Mouse (Mus musculus) embryonic facial prominence, embryonic 10.5 days (tissue): ENCODE measurements around the gene Prnp. TPM values are rescaled to one million over a fixed set of nuclear protein-coding genes. Genes with fewer than 3 reads are reported as not detected.

Experiments
- DNase-seq: peaks from one replicate; pipeline ENCODE4 v3.0.0-alpha.2; 2017; ENCODE audit warnings: low spot score
- H3K27ac ChIP-seq: fragments of 300-500 bp; sonication (generic); replicated peaks from 2 replicates; pipeline ENCODE4 v1.5.1; 2016; ENCODE audit warnings: mild to moderate bottlenecking
- H3K27me3 ChIP-seq: fragments of 300-500 bp; sonication (generic); replicated peaks from 2 replicates; pipeline ENCODE4 v1.6.1; 2016; ENCODE audit warnings: low read depth, mild to moderate bottlenecking; ENCODE audit not compliant: poor library complexity, severe bottlenecking
- H3K36me3 ChIP-seq: fragments of 300-500 bp; sonication (generic); replicated peaks from 2 replicates; pipeline ENCODE4 v1.6.1; 2016; ENCODE audit warnings: mild to moderate bottlenecking, moderate library complexity
- H3K4me1 ChIP-seq: fragments of 300-500 bp; sonication (generic); 2 replicates; pipeline ENCODE4 v1.6.1; 2016
- H3K4me3 ChIP-seq: fragments of 300-500 bp; sonication (generic); 2 replicates; pipeline ENCODE4 v1.5.1; 2016; ENCODE audit warnings: mild to moderate bottlenecking, moderate library complexity
- H3K9me3 ChIP-seq: fragments of 300-500 bp; sonication (generic); 2 replicates; pipeline ENCODE4 v1.6.1; 2016; ENCODE audit warnings: mild to moderate bottlenecking
- WGBS: fragments of 180-500 bp; shearing (Covaris S2); methylation state at CpG from one replicate; pipeline ENCODE4 v1.1.7; 2016; 5-methylcytosine and 5-hydroxymethylcytosine counted together
- polyA plus RNA-seq: library from polyadenylated mRNA; unstranded; fragments of >200 nt; fragmentation: Nextera tagmentation; extraction: Ambion mirVana; gene quantifications from 2 replicates; pipeline ENCODE4 v1.2.1, GENCODE M21; 2016

Gene Prnp
- polyA plus RNA-seq, 1 experiment from 2014 or later, result 21.7 TPM

DNA sequence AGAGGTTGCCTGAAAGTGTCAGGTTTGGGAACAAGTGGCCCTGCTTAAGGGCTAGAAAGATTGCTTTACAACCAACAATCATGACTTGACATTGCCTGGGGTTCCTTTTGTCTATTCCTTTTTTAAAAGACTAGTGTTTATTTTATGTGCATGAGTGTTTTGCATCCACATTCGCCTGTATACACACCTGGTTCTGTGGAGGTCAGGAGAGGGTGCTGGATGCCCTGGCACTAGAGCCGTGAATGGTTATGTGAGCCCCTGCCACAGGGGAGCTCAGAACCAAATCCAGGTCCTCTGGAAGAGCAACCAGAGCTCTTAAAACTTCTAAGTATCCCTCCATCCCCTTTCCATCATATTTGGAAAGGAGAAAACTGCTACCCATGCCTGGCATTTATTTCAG is 1.1 kb downstream of the Prnp start:
- WGBS, result 61% methylated on average over 2 of the region's 2 CpGs
- Histone ChIP-seq H3K27me3 (peaks cover 24% of the 10 kb centered on the region), H3K4me3 (peak overlapping the region; percentile 80), H3K9me3 (no peaks in the 10 kb centered on the region), H3K36me3 (no peaks in the 10 kb centered on the region), H3K27ac (no peak overlapping the region), H3K4me1 (peaks cover 19% of the 10 kb centered on the region)
- no peak for DNase-seq

DNA sequence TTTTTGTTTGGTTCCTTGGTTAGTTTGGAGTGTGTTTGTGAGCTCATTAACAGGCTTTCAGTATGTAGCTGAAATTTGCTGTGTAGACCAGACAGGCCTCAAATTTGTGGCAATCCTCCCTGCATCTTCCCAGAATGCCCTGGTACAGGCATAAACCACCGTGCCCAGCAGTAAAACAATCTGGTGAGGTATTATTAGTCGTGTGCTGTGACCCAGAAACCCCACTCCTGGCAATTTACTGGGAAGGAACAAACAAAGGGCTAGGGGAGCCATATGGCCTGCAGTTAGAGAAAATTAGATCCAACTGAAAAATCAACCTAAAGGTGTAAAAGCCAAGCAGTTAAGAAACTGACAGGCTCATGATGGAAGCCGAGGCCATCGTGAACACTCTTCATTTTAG is 1.6 kb downstream of the Prnp start:
- no peak for DNase-seq
- no peak overlapping the region for H3K27ac ChIP-seq
- no peaks in the 10 kb centered on the region for H3K9me3 ChIP-seq
- no peaks in the 10 kb centered on the region for H3K36me3 ChIP-seq
- H3K4me3 ChIP-seq, result no peak overlapping the region; the same call in 1 of the 2 replicates
- WGBS, result 38% methylated on average over 4 of the region's 4 CpGs
- H3K4me1 ChIP-seq, result peaks cover 19% of the 10 kb centered on the region
- peaks cover 24% of the 10 kb centered on the region for H3K27me3 ChIP-seq

DNA sequence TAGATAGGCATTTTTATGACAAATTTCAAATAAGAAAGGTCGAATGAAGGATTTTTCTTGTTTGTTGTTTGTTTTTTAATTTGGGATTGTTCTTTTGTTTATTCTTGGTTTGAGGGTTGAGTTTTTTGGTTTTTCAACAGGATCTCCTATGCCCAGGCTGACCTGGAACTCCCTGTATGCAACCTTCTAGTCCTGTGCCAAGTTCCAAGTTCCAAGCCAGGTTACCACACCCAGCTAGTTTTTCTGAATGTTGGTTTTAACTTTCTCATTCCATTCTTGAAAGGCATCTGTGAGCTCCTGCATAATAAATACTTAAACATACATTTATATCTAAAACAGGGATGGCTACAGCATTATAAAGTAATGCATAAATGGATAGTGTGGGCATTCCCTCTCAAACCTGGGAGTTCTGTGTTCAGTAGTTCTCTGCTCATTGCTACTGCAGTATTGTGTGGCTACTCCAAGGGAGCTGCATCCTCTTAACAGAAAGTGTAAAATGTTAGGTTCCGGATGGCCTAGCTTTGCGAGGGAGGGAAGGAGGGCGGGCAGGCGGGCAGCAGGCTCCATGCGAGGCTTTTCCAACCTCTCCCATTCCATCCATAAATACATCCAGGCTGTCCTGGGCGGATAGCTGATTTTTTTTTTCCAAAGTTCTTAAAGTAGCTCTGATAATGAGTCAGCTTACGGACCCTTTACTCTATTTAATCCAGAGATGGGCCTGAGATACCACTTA is 3.0 kb downstream of the Prnp start:
- Histone ChIP-seq H3K27ac (no peak overlapping the region), H3K36me3 (peaks cover 3% of the 10 kb centered on the region; the same call in 1 of the 2 replicates), H3K4me1 (peaks cover 19% of the 10 kb centered on the region), H3K4me3 (no peak overlapping the region), H3K9me3 (no peaks in the 10 kb centered on the region), H3K27me3 (peaks cover 24% of the 10 kb centered on the region)
- WGBS, result 86% methylated on average over 8 of the region's 8 CpGs
- no peak for DNase-seq

DNA sequence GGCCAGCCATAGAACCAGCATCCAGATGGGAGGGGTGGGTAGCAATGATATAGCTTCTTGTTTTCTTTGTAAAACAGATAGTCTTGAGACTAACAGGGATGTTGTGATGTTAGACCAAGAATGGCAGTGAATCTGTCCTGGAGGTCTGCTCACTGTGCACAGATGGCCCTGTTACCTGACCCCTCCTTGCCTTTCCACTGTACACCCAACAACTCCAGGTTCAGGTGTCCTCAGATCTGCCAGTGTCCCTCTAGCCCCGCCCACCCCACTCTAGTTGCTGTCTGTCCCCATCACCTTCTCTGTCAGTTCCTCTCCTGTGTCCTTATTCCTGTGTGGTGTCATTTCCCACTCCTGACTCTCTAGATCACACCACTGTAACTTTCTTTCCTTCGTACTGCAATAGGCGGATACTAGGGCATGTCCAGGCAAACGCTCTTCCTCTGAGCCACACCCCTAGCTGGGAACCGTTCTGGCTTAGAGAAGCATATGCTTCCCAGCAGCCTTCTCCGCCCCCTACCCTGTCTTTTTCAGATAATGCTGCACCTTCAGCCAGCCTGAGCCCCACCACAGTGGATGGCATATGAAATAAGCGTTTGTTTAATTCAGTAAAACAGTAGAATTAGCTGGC is 22.7 kb downstream of the Prnp start:
- Histone ChIP-seq H3K36me3 (peaks cover 14% of the 10 kb centered on the region), H3K4me3 (no peak overlapping the region), H3K9me3 (no peaks in the 10 kb centered on the region), H3K4me1 (peaks cover 14% of the 10 kb centered on the region; the same call in 1 of the 2 replicates), H3K27ac (no peak overlapping the region), H3K27me3 (no peaks in the 10 kb centered on the region)
- DNase-seq, result no peak
- WGBS, result 72% methylated on average over 7 of the region's 7 CpGs

DNA sequence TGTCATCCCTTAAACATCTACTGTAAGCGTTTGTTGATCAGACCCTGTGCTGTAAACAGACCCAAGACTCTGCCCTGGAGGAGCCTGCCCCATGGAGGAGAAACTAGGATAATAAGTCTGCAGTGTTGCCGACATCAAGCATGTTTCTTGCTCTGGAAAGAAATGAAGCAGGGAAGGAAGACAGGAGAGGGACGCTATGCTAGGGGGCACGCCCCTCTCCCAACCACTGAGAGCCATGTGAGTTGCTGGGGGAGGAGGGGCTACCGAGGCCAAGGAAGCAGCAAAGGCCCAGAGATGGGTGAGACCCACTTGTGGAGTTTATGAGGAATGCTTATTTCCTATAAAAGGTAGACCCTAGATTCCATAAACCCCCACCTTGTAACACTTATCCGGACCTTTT is 23.3 kb downstream of the Prnp start:
- Histone ChIP-seq H3K27me3 (no peaks in the 10 kb centered on the region), H3K36me3 (peaks cover 14% of the 10 kb centered on the region), H3K27ac (no peak overlapping the region), H3K4me3 (no peak overlapping the region), H3K9me3 (no peaks in the 10 kb centered on the region), H3K4me1 (peaks cover 14% of the 10 kb centered on the region; the same call in 1 of the 2 replicates)
- no peak for DNase-seq
- WGBS, result 37% methylated on average over 6 of the region's 6 CpGs

DNA sequence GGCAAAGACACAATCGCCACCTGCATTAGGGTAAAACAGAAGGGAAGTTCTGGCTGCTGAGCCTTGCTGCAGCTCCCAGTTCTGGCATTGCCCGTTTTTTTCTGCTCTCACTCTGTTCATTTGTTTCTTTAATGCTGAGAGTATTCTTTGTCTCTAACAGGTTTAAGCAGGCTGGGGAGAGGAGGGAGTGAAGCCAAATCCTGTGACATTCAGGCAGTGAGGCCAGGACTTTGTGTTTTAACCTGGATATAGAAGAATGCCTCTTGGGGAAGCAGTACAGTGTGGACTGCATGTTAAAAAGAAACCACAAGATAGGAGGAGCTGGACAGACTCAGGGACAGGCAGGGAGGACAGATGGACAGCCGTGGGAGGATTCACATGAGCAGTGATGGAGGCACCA is 23.9 kb downstream of the Prnp start:
- Histone ChIP-seq H3K4me1 (peaks cover 14% of the 10 kb centered on the region; the same call in 1 of the 2 replicates), H3K36me3 (peaks cover 14% of the 10 kb centered on the region), H3K9me3 (no peaks in the 10 kb centered on the region), H3K27ac (0 out of 2 replicates have a peak overlapping the region, but pooled peaks have one; percentile 5), H3K27me3 (no peaks in the 10 kb centered on the region), H3K4me3 (no peak overlapping the region)
- DNase-seq, result no peak
- WGBS, result 51% methylated on average over 3 of the region's 3 CpGs

DNA sequence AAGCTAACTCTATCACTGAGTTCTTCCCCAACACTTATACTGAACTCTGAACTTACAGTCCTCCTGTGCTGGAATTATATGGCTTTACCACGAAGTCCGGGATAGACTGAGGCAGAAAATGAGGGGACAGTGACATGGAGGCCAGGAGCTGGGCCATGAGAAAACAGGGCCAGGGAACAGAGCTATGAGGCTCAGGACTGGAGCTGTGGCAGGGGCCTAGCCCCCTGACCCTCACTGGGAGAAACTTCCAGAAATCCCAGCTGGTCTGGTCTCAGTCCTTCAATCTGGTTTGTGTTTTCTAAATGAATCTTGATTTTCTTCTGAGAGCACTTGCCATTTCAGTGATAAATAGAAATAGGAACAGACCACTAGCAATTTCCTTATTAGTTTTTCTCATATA is 24.5 kb downstream of the Prnp start:
- WGBS, result 89% methylated on average over 2 of the region's 2 CpGs

DNA sequence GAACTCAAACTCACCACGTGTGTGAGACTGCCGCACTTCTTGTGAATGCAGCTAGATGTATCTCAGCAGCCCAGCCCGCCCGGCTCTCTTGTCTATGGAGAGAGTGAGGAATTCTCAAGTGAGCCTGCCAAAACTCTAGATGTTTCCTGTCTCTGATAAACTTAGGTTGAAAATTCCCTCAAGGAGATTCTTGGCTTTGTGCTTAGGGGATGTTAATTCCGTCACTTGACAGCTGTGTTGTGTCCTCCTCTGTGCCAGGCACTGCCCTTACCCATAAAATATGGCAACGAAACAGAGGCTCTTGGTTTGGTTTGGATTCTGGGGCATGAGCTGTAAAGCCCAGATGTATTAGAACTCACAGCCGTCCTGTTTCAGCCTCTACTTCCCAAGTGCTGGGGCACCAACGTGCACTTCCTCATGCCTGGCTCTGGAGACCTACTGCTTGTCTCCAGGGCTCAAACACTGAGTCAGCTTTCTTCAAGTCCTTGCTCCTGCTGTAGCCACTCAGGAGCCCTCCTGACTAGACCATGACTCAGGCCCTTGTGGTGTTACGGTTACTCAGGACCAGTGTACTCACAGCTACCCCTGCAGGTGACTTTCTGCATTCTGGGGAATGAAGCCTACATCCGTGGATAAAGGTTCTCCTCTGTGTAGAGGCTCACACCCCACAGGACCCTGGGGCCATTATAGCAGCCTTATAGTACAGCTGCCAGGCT is 25.8 kb downstream of the Prnp start:
- Histone ChIP-seq H3K4me3 (no peak overlapping the region), H3K27ac (no peak overlapping the region), H3K27me3 (no peaks in the 10 kb centered on the region), H3K4me1 (peaks cover 14% of the 10 kb centered on the region; the same call in 1 of the 2 replicates), H3K9me3 (no peaks in the 10 kb centered on the region), H3K36me3 (peaks cover 14% of the 10 kb centered on the region)
- 81% methylated on average over 10 of the region's 10 CpGs for WGBS
- DNase-seq, result no peak

More for the DNA sequence above, 24.5 kb downstream of the Prnp start:
- no peaks in the 10 kb centered on the region for H3K27me3 ChIP-seq
- DNase-seq, result no peak
- H3K4me3 ChIP-seq, result no peak overlapping the region
- H3K9me3 ChIP-seq, result no peaks in the 10 kb centered on the region
- no peak overlapping the region for H3K27ac ChIP-seq
- H3K4me1 ChIP-seq, result peaks cover 14% of the 10 kb centered on the region; the same call in 1 of the 2 replicates
- peaks cover 14% of the 10 kb centered on the region for H3K36me3 ChIP-seq

DNA sequence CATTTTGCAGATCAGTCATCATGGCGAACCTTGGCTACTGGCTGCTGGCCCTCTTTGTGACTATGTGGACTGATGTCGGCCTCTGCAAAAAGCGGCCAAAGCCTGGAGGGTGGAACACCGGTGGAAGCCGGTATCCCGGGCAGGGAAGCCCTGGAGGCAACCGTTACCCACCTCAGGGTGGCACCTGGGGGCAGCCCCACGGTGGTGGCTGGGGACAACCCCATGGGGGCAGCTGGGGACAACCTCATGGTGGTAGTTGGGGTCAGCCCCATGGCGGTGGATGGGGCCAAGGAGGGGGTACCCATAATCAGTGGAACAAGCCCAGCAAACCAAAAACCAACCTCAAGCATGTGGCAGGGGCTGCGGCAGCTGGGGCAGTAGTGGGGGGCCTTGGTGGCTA is 26.7 kb downstream of the Prnp start:
- Histone ChIP-seq H3K4me1 (peaks cover 14% of the 10 kb centered on the region; the same call in 1 of the 2 replicates), H3K36me3 (peaks cover 12% of the 10 kb centered on the region), H3K4me3 (no peak overlapping the region), H3K9me3 (no peaks in the 10 kb centered on the region), H3K27ac (no peak overlapping the region), H3K27me3 (no peaks in the 10 kb centered on the region)
- 97% methylated on average over 10 of the region's 10 CpGs for WGBS
- DNase-seq, result no peak

DNA sequence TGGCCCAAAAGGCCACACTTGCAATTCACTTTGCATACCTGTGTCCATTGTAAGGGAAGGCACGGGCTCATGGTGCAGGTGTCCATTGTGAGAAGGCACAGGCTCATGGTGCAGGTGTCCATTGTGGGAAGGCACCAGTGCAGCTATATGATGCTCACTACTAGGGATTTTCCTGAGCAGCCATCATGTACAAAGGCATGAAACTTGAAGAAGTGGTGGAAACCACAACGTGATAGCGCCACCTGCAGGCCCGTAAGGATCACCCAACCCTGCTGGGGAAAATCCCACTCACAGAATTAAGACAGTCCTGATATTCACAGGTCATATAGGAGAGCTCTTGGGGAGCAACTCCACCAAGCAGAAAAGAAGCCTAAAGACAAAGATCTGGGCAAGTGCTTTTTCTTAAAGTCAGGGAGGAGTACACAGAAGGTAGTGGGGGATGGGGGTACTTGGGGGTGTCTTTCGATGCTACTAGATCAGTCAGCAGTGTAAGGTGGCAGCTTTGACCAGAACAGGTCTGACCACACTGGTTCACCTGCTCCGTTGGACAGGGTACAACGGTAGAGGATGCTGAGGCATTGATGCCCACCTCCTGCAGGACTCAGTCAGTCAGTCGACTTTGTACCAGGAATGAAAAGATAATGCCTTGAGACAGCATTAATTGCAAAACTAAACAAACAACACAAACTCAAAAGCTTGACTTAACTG is 29.8 kb downstream of the Prnp start:
- H3K4me3 ChIP-seq, result no peak overlapping the region
- DNase-seq, result peak; percentile 45
- 41% methylated on average over 8 of the region's 8 CpGs for WGBS
- H3K9me3 ChIP-seq, result no peaks in the 10 kb centered on the region
- peaks cover 12% of the 10 kb centered on the region for H3K36me3 ChIP-seq
- no peak overlapping the region for H3K27ac ChIP-seq
- no peaks in the 10 kb centered on the region for H3K27me3 ChIP-seq
- H3K4me1 ChIP-seq, result no peaks in the 10 kb centered on the region

DNA sequence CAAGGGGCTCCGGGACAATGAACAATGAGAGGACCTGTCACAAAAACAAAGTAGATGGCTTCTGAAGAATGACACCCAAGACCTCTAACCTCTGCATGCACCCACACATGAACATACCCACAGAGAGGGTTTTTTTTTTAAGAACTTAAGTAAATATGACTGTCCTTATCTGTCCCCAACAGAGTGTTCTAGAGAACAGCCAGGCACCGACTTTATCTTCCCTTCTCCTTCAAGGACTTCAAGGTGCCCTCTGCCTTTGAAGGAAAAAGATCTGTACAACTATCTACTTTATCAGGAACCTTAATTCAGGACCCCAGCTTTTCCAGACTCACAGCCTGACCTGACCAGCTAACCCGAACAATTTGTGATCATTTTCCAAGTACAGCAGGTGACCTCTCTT is 30.8 kb downstream of the Prnp start:
- DNase-seq, result no peak
- no peak overlapping the region for H3K27ac ChIP-seq
- H3K36me3 ChIP-seq, result peaks cover 12% of the 10 kb centered on the region
- H3K4me1 ChIP-seq, result no peaks in the 10 kb centered on the region
- H3K27me3 ChIP-seq, result no peaks in the 10 kb centered on the region
- 80% methylated on average over 3 of the region's 3 CpGs for WGBS
- H3K9me3 ChIP-seq, result no peaks in the 10 kb centered on the region
- no peak overlapping the region for H3K4me3 ChIP-seq

DNA sequence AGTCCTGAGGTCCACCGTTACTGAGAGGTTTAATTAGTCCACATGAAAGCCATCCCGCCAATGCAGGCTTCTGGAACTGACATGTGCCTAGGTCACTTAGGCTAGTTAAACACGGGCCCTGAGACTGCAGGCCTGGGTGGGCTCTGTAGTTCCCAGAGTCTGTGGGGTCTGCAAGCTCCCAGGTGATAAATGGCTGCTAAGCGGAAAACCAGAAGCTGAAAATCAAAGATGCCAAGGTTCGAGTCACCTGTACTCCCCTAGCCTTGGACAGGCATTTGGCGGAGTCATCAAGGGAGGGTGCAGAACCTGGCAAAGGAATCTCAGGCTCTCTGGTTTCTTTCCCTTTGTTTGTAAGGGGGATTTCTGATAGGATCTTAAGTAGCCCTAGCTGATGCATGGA is 31.8 kb downstream of the Prnp start:
- Histone ChIP-seq H3K27me3 (no peaks in the 10 kb centered on the region), H3K4me3 (no peak overlapping the region), H3K27ac (no peak overlapping the region), H3K36me3 (peaks cover 9% of the 10 kb centered on the region), H3K4me1 (no peaks in the 10 kb centered on the region), H3K9me3 (no peaks in the 10 kb centered on the region)
- WGBS, result 80% methylated on average over 6 of the region's 6 CpGs
- DNase-seq, result no peak
